Mouse (Mus musculus): Measurements from ENCODE around the gene Prpf4. TPM values are rescaled to one million over a fixed set of nuclear protein-coding genes. Genes with fewer than 3 reads are reported as not detected.

The Prpf4 gene
- polyA plus RNA-seq, 1 experiment from 2014 or later, result 15.3 TPM

- ATAC-seq (ENCODE audit: low read depth), result no peak
- H3K4me3 ChIP-seq (ENCODE audit: low read depth, low read length), result no peak overlapping the region
- H3K36me3 ChIP-seq (ENCODE audit: control insufficient read depth, insufficient read depth, low read length), result no peaks in the 10 kb centered on the region
- WGBS, result 76% methylated on average over 4 of the region's 4 CpGs
- H3K27me3 ChIP-seq (ENCODE audit: control insufficient read depth, insufficient read depth, low read length), result no peaks in the 10 kb centered on the region
- H3K9ac ChIP-seq (replicated peaks; ENCODE audit: low read depth, low read length), result no peak overlapping the region
- no peaks in the 10 kb centered on the region for H3K9me3 ChIP-seq (ENCODE audit: control insufficient read depth, low read length)
- H3K4me2 ChIP-seq (ENCODE audit: low read depth, low read length), result no peak overlapping the region
- H3K4me1 ChIP-seq (ENCODE audit: control insufficient read depth, insufficient read depth, low read length), result no peaks in the 10 kb centered on the region
- no peak overlapping the region for H3K27ac ChIP-seq (ENCODE audit: low read depth, low read length)
These were observed 31.9 kb downstream of the Prpf4 start for GRCm38 (mm10) chr4:62440544-62440943.

GRCm38 (mm10) chr4:62440986-62441385 lies 32.4 kb downstream of the Prpf4 start:
- Histone ChIP-seq H3K9me3 (ENCODE audit: control insufficient read depth, low read length) (no peaks in the 10 kb centered on the region), H3K9ac (replicated peaks; ENCODE audit: low read depth, low read length) (no peak overlapping the region), H3K27me3 (ENCODE audit: control insufficient read depth, insufficient read depth, low read length) (no peaks in the 10 kb centered on the region), H3K4me1 (ENCODE audit: control insufficient read depth, insufficient read depth, low read length) (no peaks in the 10 kb centered on the region), H3K4me3 (ENCODE audit: low read depth, low read length) (no peak overlapping the region), H3K36me3 (ENCODE audit: control insufficient read depth, insufficient read depth, low read length) (no peaks in the 10 kb centered on the region), H3K4me2 (ENCODE audit: low read depth, low read length) (no peak overlapping the region), H3K27ac (ENCODE audit: low read depth, low read length) (no peak overlapping the region)
- 85% methylated on average over 4 of the region's 4 CpGs for WGBS
- no peak for ATAC-seq (ENCODE audit: low read depth)

GRCm38 (mm10) chr4:62454995-62455394 lies 46.4 kb downstream of the Prpf4 start:
- WGBS, result 70% methylated on average over 5 of the region's 5 CpGs
- Histone ChIP-seq H3K9ac (replicated peaks; ENCODE audit: low read depth, low read length) (no peak overlapping the region), H3K4me2 (ENCODE audit: low read depth, low read length) (no peak overlapping the region), H3K9me3 (ENCODE audit: control insufficient read depth, low read length) (no peaks in the 10 kb centered on the region), H3K27me3 (ENCODE audit: control insufficient read depth, insufficient read depth, low read length) (no peaks in the 10 kb centered on the region), H3K4me1 (ENCODE audit: control insufficient read depth, insufficient read depth, low read length) (no peaks in the 10 kb centered on the region), H3K4me3 (ENCODE audit: low read depth, low read length) (no peak overlapping the region), H3K36me3 (ENCODE audit: control insufficient read depth, insufficient read depth, low read length) (no peaks in the 10 kb centered on the region), H3K27ac (ENCODE audit: low read depth, low read length) (no peak overlapping the region)
- ATAC-seq (ENCODE audit: low read depth), result no peak

GRCm38 (mm10) chr4:62459081-62459480 lies 50.5 kb downstream of the Prpf4 start:
- no peak overlapping the region for H3K4me3 ChIP-seq (ENCODE audit: low read depth, low read length)
- no peak overlapping the region for H3K4me2 ChIP-seq (ENCODE audit: low read depth, low read length)
- 69% methylated on average over 3 of the region's 3 CpGs for WGBS
- H3K9me3 ChIP-seq (ENCODE audit: control insufficient read depth, low read length), result no peaks in the 10 kb centered on the region
- H3K36me3 ChIP-seq (ENCODE audit: control insufficient read depth, insufficient read depth, low read length), result no peaks in the 10 kb centered on the region
- no peak overlapping the region for H3K9ac ChIP-seq (replicated peaks; ENCODE audit: low read depth, low read length)
- no peaks in the 10 kb centered on the region for H3K27me3 ChIP-seq (ENCODE audit: control insufficient read depth, insufficient read depth, low read length)
- no peak overlapping the region for H3K27ac ChIP-seq (ENCODE audit: low read depth, low read length)
- no peak for ATAC-seq (ENCODE audit: low read depth)
- no peaks in the 10 kb centered on the region for H3K4me1 ChIP-seq (ENCODE audit: control insufficient read depth, insufficient read depth, low read length)

- H3K27me3 ChIP-seq (ENCODE audit: control insufficient read depth, insufficient read depth, low read length), result no peaks in the 10 kb centered on the region
- no peak overlapping the region for H3K4me3 ChIP-seq (ENCODE audit: low read depth, low read length)
- H3K36me3 ChIP-seq (ENCODE audit: control insufficient read depth, insufficient read depth, low read length), result no peaks in the 10 kb centered on the region
- H3K4me1 ChIP-seq (ENCODE audit: control insufficient read depth, insufficient read depth, low read length), result no peaks in the 10 kb centered on the region
- WGBS, result 92% methylated on average over 8 of the region's 8 CpGs
- no peak overlapping the region for H3K9ac ChIP-seq (replicated peaks; ENCODE audit: low read depth, low read length)
- H3K27ac ChIP-seq (ENCODE audit: low read depth, low read length), result no peak overlapping the region
- no peak overlapping the region for H3K4me2 ChIP-seq (ENCODE audit: low read depth, low read length)
- H3K9me3 ChIP-seq (ENCODE audit: control insufficient read depth, low read length), result no peaks in the 10 kb centered on the region
- no peak for ATAC-seq (ENCODE audit: low read depth)
These were observed 51.8 kb downstream of the Prpf4 start for GRCm38 (mm10) chr4:62460348-62460747.

GRCm38 (mm10) chr4:62463124-62463523 lies 54.5 kb downstream of the Prpf4 start:
- WGBS, result 92% methylated on average over 2 of the region's 2 CpGs
- Histone ChIP-seq H3K9me3 (ENCODE audit: control insufficient read depth, low read length) (no peaks in the 10 kb centered on the region), H3K36me3 (ENCODE audit: control insufficient read depth, insufficient read depth, low read length) (no peaks in the 10 kb centered on the region), H3K27me3 (ENCODE audit: control insufficient read depth, insufficient read depth, low read length) (no peaks in the 10 kb centered on the region), H3K4me2 (ENCODE audit: low read depth, low read length) (no peak overlapping the region), H3K4me1 (ENCODE audit: control insufficient read depth, insufficient read depth, low read length) (no peaks in the 10 kb centered on the region), H3K9ac (replicated peaks; ENCODE audit: low read depth, low read length) (no peak overlapping the region), H3K4me3 (ENCODE audit: low read depth, low read length) (no peak overlapping the region), H3K27ac (ENCODE audit: low read depth, low read length) (no peak overlapping the region)
- ATAC-seq (ENCODE audit: low read depth), result no peak

GRCm38 (mm10) chr4:62468158-62468557 lies 59.6 kb downstream of the Prpf4 start:
- Histone ChIP-seq H3K27ac (ENCODE audit: low read depth, low read length) (no peak overlapping the region), H3K27me3 (ENCODE audit: control insufficient read depth, insufficient read depth, low read length) (no peaks in the 10 kb centered on the region), H3K36me3 (ENCODE audit: control insufficient read depth, insufficient read depth, low read length) (no peaks in the 10 kb centered on the region), H3K9ac (replicated peaks; ENCODE audit: low read depth, low read length) (no peak overlapping the region), H3K4me3 (ENCODE audit: low read depth, low read length) (no peak overlapping the region), H3K4me2 (ENCODE audit: low read depth, low read length) (no peak overlapping the region), H3K9me3 (ENCODE audit: control insufficient read depth, low read length) (no peaks in the 10 kb centered on the region), H3K4me1 (ENCODE audit: control insufficient read depth, insufficient read depth, low read length) (no peaks in the 10 kb centered on the region)
- ATAC-seq (ENCODE audit: low read depth), result no peak
- 88% methylated on average over 1 of the region's 1 CpGs for WGBS

GRCm38 (mm10) chr4:62470598-62471051 lies 62.0 kb downstream of the Prpf4 start, which contains the start of gene Wdr31:
Wdr31 (minus strand) TSS chr4:62470896.
- Histone ChIP-seq H3K4me1 (ENCODE audit: control insufficient read depth, insufficient read depth, low read length) (no peaks in the 10 kb centered on the region), H3K9me3 (ENCODE audit: control insufficient read depth, low read length) (no peaks in the 10 kb centered on the region), H3K36me3 (ENCODE audit: control insufficient read depth, insufficient read depth, low read length) (no peaks in the 10 kb centered on the region), H3K4me3 (ENCODE audit: low read depth, low read length) (peak within 1 kb of the TSS; percentile 49), H3K9ac (replicated peaks; ENCODE audit: low read depth, low read length) (peak within 1 kb of the TSS; percentile 52; the same call in 1 of the 2 replicates), H3K27me3 (ENCODE audit: control insufficient read depth, insufficient read depth, low read length) (no peaks in the 10 kb centered on the region), H3K4me2 (ENCODE audit: low read depth, low read length) (peak within 1 kb of the TSS; percentile 66), H3K27ac (ENCODE audit: low read depth, low read length) (no peak within 1 kb of the TSS)
- under 1% methylated on average over 30 of the region's 30 CpGs for WGBS
- ATAC-seq (ENCODE audit: low read depth), result peak; percentile 97

GRCm38 (mm10) chr4:62472071-62472470 lies 63.5 kb downstream of the Prpf4 start:
- no peaks in the 10 kb centered on the region for H3K27me3 ChIP-seq (ENCODE audit: control insufficient read depth, insufficient read depth, low read length)
- H3K4me1 ChIP-seq (ENCODE audit: control insufficient read depth, insufficient read depth, low read length), result no peaks in the 10 kb centered on the region
- WGBS, result 92% methylated on average over 2 of the region's 2 CpGs
- no peaks in the 10 kb centered on the region for H3K36me3 ChIP-seq (ENCODE audit: control insufficient read depth, insufficient read depth, low read length)
- no peak for ATAC-seq (ENCODE audit: low read depth)
- H3K4me2 ChIP-seq (ENCODE audit: low read depth, low read length), result no peak overlapping the region
- no peaks in the 10 kb centered on the region for H3K9me3 ChIP-seq (ENCODE audit: control insufficient read depth, low read length)
- no peak overlapping the region for H3K9ac ChIP-seq (replicated peaks; ENCODE audit: low read depth, low read length)
- H3K4me3 ChIP-seq (ENCODE audit: low read depth, low read length), result no peak overlapping the region
- no peak overlapping the region for H3K27ac ChIP-seq (ENCODE audit: low read depth, low read length)

All from neural tube, embryonic 14.5 days (tissue).